Mouse (Mus musculus): ENCODE data around the gene Slc31a1. TPM values are rescaled to one million over a fixed set of nuclear protein-coding genes. Genes with fewer than 3 reads are reported as not detected.
A peak's percentile ranks its signal among the peaks of the same experiment; 100 is the strongest.

Gene Slc31a1
- total and polyA plus RNA-seq, 3 experiments: 20.6 to 46.5 (median 37.5) TPM

DNA sequence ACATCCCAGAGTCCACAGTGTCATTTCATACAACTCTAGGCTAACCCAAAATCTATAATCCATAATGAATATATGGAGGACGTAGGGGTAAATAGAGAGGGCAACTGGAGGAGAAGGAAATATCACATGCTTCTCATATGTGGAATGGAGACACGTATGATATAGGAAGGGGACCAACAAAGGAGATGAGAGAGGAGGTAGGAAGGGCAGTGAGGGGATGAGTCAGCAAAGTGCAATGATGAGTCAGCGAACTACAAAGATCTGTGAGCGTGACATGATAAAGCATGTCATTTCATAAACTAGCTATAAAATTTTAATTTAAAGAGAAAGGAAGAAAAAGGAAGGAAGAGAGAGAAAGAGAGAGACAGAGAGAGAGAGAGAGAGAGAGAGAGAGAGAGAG is 71.0 kb downstream of the Slc31a1 start:
- Histone ChIP-seq H3K36me3 (ENCODE audit: control insufficient read depth in 1 of 2, insufficient read depth in 2 of 2, low read length in 2 of 2) (peaks cover 0 to 15% of the 10 kb centered on the region in 2 experiments; a peak in 2 of 4 replicates), H3K27me3 (ENCODE audit: control insufficient read depth in 1 of 2, insufficient read depth in 2 of 2, low read length in 2 of 2) (no peaks in the 10 kb centered on the region), H3K9me3 (replicated peaks; ENCODE audit: insufficient read depth, low read length) (no peaks in the 10 kb centered on the region), H3K27ac (ENCODE audit: control insufficient read depth, low read depth, low read length) (no peak overlapping the region), H3K79me2 (ENCODE audit: control insufficient read depth, insufficient read depth, low read length, poor library complexity) (no peaks in the 10 kb centered on the region), H3K4me3 (ENCODE audit: control insufficient read depth in 1 of 2, insufficient read depth in 1 of 2, low read depth in 2 of 2, low read length in 2 of 2) (no peak overlapping the region), H3K9ac (ENCODE audit: control insufficient read depth, low read depth, low read length, poor library complexity, severe bottlenecking) (no peak overlapping the region), H3K4me1 (ENCODE audit: control insufficient read depth in 1 of 2, insufficient read depth in 2 of 2, low read length in 2 of 2) (peaks cover 2 to 22% of the 10 kb centered on the region in 2 experiments; a peak in 2 of 4 replicates)
- DNase-seq (ENCODE audit: low read depth, low spot score): peak; percentile 81
- TF ChIP-seq JUND (IDR thresholded peaks at IDR 0.05; ENCODE audit: low read depth, low read length) (peak; percentile 63; the same call in 1 of the 2 replicates), MAFK (IDR thresholded peaks at IDR 0.05; ENCODE audit: borderline replicate concordance, low read depth, low read length) (peak; percentile 97), ETS1 (IDR thresholded peaks at IDR 0.05; ENCODE audit: low read depth, low read length) (peak; percentile 75; the same call in 1 of the 2 replicates), RAD21 (IDR thresholded peaks at IDR 0.05; ENCODE audit: low read depth, low read length) (no peak), NRF1 (IDR thresholded peaks at IDR 0.05; ENCODE audit: insufficient read depth, low read depth, low read length, poor library complexity, severe bottlenecking) (no peak), NELFE (IDR thresholded peaks at IDR 0.05; ENCODE audit: low read depth, low read length) (no peak), ZC3H11A (IDR thresholded peaks at IDR 0.05; ENCODE audit: low read depth, low read length) (no peak), CHD2 (IDR thresholded peaks at IDR 0.05; ENCODE audit: low read length) (no peak), E2F4 (IDR thresholded peaks at IDR 0.05; ENCODE audit: borderline replicate concordance, low read depth, low read length) (no peak), TCF12 (IDR thresholded peaks at IDR 0.05; ENCODE audit: low read depth, low read length) (no peak), MXI1 (IDR thresholded peaks at IDR 0.05; ENCODE audit: low read depth, low read length) (peak; percentile 72), SMC3 (IDR thresholded peaks at IDR 0.05; ENCODE audit: low read depth, low read length) (no peak), MYB (IDR thresholded peaks at IDR 0.05; ENCODE audit: low read depth, low read length) (no peak), RCOR1 (IDR thresholded peaks at IDR 0.05; ENCODE audit: low read depth, low read length) (no peak), ZNF384 (IDR thresholded peaks at IDR 0.05; ENCODE audit: low read depth, low read length) (no peak), CTCF (IDR thresholded peaks at IDR 0.05 in 2 of 3, conservative IDR thresholded peaks at IDR 0.05 in 1 of 3; ENCODE audit: control insufficient read depth in 1 of 3, insufficient read depth in 1 of 3, low read depth in 2 of 3, low read length in 3 of 3, poor library complexity in 1 of 3, severe bottlenecking in 1 of 3) (no peak), POLR2A (IDR thresholded peaks at IDR 0.05; ENCODE audit: control insufficient read depth in 1 of 2, insufficient read depth in 1 of 2, low read depth in 1 of 2, low read length in 2 of 2, poor library complexity in 1 of 2) (no peak), CHD1 (IDR thresholded peaks at IDR 0.05; ENCODE audit: low read depth, low read length) (no peak), MAZ (IDR thresholded peaks at IDR 0.05; ENCODE audit: low read depth, low read length) (no peak), MAX (IDR thresholded peaks at IDR 0.05; ENCODE audit: low read length) (0 out of 2 replicates have a peak, but pooled peaks have one; percentile 25), ELF1 (IDR thresholded peaks at IDR 0.05; ENCODE audit: low read depth, low read length) (no peak), BHLHE40 (IDR thresholded peaks at IDR 0.05; ENCODE audit: borderline replicate concordance, low read depth, low read length) (no peak), MEF2A (IDR thresholded peaks at IDR 0.05; ENCODE audit: extremely low read depth, insufficient replicate concordance, low read depth, low read length, poor library complexity, severe bottlenecking) (no peak), USF2 (IDR thresholded peaks at IDR 0.05; ENCODE audit: borderline replicate concordance in 1 of 2, insufficient read depth in 1 of 2, low read depth in 1 of 2, low read length in 2 of 2) (no peak), POLR2AphosphoS2 (IDR thresholded peaks at IDR 0.05; ENCODE audit: low read length) (no peak), UBTF (IDR thresholded peaks at IDR 0.05; ENCODE audit: borderline replicate concordance, insufficient read depth, low read depth, low read length) (no peak), MYC (IDR thresholded peaks at IDR 0.05; ENCODE audit: low read depth, low read length) (peak; percentile 36; the same call in 1 of the 2 replicates), GABPA (IDR thresholded peaks at IDR 0.05; ENCODE audit: low read depth, low read length) (peak; percentile 87), POLR2AphosphoS5 (IDR thresholded peaks at IDR 0.05; ENCODE audit: borderline replicate concordance, low read depth, low read length) (no peak), SIN3A (IDR thresholded peaks at IDR 0.05; ENCODE audit: low read length) (peak; percentile 44; the same call in 1 of the 2 replicates), ZMIZ1 (IDR thresholded peaks at IDR 0.05; ENCODE audit: low read depth, low read length) (no peak), ZKSCAN1 (IDR thresholded peaks at IDR 0.05; ENCODE audit: low read depth, low read length) (no peak), EP300 (IDR thresholded peaks at IDR 0.05; ENCODE audit: low read depth in 1 of 2, low read length in 2 of 2) (peak; percentile 46 to 72; a peak in 3 of 4 replicates), TBP (IDR thresholded peaks at IDR 0.05; ENCODE audit: low read depth, low read length) (0 out of 2 replicates have a peak, but pooled peaks have one; percentile 24), TAL1 (IDR thresholded peaks at IDR 0.05; ENCODE audit: low read length) (no peak), USF1 (IDR thresholded peaks at IDR 0.05; ENCODE audit: low read depth, low read length) (no peak), HCFC1 (IDR thresholded peaks at IDR 0.05; ENCODE audit: low read depth, low read length) (no peak), GATA1 (IDR thresholded peaks at IDR 0.05; ENCODE audit: low read depth, low read length) (0 out of 2 replicates have a peak, but pooled peaks have one; percentile 13)
